Mouse (Mus musculus): ENCODE data around the gene Ncoa5.
A peak's percentile ranks its signal among the peaks of the same experiment; 100 is the strongest.

Ncoa5 gene

GRCm38 (mm10) chr2:164994156-164994555 lies 40.5 kb downstream of the Ncoa5 start:
- DNase-seq = peak; percentile 75

GRCm38 (mm10) chr2:164991808-164992207 lies 42.9 kb downstream of the Ncoa5 start:
- DNase-seq = peak; percentile 33

- DNase-seq = peak; percentile 14
Measured at GRCm38 (mm10) chr2:164991111-164991510, 43.6 kb downstream of the Ncoa5 start.

- DNase-seq = peak; percentile 34
Measured at GRCm38 (mm10) chr2:164988777-164989176, 45.9 kb downstream of the Ncoa5 start.

GRCm38 (mm10) chr2:164986371-164987027 lies 48.2 kb downstream of the Ncoa5 start:
- peak; percentile 87 for DNase-seq

- peak; percentile 54 for DNase-seq
Measured at GRCm38 (mm10) chr2:164985962-164986361, 48.7 kb downstream of the Ncoa5 start.

GRCm38 (mm10) chr2:164979749-164980148 lies 54.9 kb downstream of the Ncoa5 start:
- DNase-seq = no peak

GRCm38 (mm10) chr2:164975611-164976010 lies 59.1 kb downstream of the Ncoa5 start:
- DNase-seq = no peak

GRCm38 (mm10) chr2:164972646-164973045 lies 62.0 kb downstream of the Ncoa5 start:
- no peak for DNase-seq

- peak; percentile 91 for DNase-seq
Measured at GRCm38 (mm10) chr2:164970631-164971196, 64.0 kb downstream of the Ncoa5 start.

GRCm38 (mm10) chr2:164969348-164969781 lies 65.3 kb downstream of the Ncoa5 start:
- peak; percentile 81 for DNase-seq

- DNase-seq = no peak
Measured at GRCm38 (mm10) chr2:164968451-164968851, 66.2 kb downstream of the Ncoa5 start.

GRCm38 (mm10) chr2:164967761-164968440 lies 66.8 kb downstream of the Ncoa5 start:
- peak; percentile 90 for DNase-seq

- DNase-seq = peak; percentile 73
Measured at GRCm38 (mm10) chr2:164967193-164967592, 67.5 kb downstream of the Ncoa5 start.

- DNase-seq = no peak
Measured at GRCm38 (mm10) chr2:164966381-164966780, 68.3 kb downstream of the Ncoa5 start.

- DNase-seq = no peak
Measured at GRCm38 (mm10) chr2:164964981-164965380, 69.7 kb downstream of the Ncoa5 start.

GRCm38 (mm10) chr2:164964242-164964894 lies 70.3 kb downstream of the Ncoa5 start:
- DNase-seq = no peak

- no peak for DNase-seq
Measured at GRCm38 (mm10) chr2:164962183-164962580, 72.5 kb downstream of the Ncoa5 start.

- peak; percentile 82 for DNase-seq
Measured at GRCm38 (mm10) chr2:164961506-164962182, 73.0 kb downstream of the Ncoa5 start.

GRCm38 (mm10) chr2:164960716-164961441 lies 73.8 kb downstream of the Ncoa5 start, which contains the start of gene Slc12a5:
Gene Slc12a5, plus strand, starts transcription at chr2:164960802.
- peak; percentile 83 for DNase-seq

- no peak for DNase-seq
Measured at GRCm38 (mm10) chr2:164957548-164958315, 76.9 kb downstream of the Ncoa5 start.
